Mouse (Mus musculus): Measurements from ENCODE around the gene Hsd17b2.

DNA sequence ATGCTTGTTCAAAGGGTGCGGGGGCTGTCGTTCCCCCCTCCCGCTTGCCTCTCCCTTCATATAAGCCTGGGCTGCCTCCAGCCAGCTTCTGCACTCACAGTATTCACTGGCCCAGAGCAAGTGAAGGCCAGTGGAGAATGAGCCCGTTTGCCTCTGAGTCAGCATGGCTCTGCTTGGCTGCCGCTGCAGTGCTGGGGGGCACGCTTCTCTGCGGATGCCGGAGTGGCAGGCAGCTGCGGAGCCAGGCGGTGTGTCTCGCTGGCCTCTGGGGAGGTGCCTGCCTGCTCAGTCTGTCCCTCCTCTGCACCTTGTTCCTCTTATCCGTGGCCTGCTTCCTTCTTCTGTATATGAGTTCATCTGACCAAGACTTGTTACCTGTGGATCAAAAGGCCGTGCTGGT is at the start of gene Hsd17b2:
- no peak for TF ChIP-seq CTCF (IDR thresholded peaks at IDR 0.05; ENCODE audit: insufficient read depth, low read length)
- TF ChIP-seq POLR2A (IDR thresholded peaks at IDR 0.05; ENCODE audit: borderline replicate concordance, extremely low read depth, low read depth, low read length), result no peak
